Comparison of ENCODE assay signal across 8 mouse cellular contexts in genomic region chr7:79715187-79715981, GRCm38 (mm10). TPM values are rescaled to one million over a fixed set of nuclear protein-coding genes. Genes with fewer than 3 reads are reported as not detected.
DNase-seq lines count a peak whose midpoint lies in the region; ATAC-seq lines count a peak whose summit lies in the region.

Kif7 (minus strand) TSS chr7:79715720.

- peak within 1 kb of the TSS; percentile 70 for H3K9ac ChIP-seq in forebrain, embryonic 14.5 days (ENCODE audit: low read length)

- H3K4me1 ChIP-seq in forebrain, embryonic 14.5 days (ENCODE audit: control insufficient read depth, insufficient read depth, low read length), result peaks cover 6% of the 10 kb centered on the region; the same call in 1 of the 2 replicates

- WGBS in forebrain, embryonic 14.5 days, result under 1% methylated on average over 46 of the region's 55 CpGs

- peak; percentile 94 for ATAC-seq in forebrain, embryonic 14.5 days
- peak; percentile 32 to 59; a peak in 1 of 4 replicates for ATAC-seq in hematopoietic stem cell, adult 5-6 weeks (replicated peaks in 1 of 2; ENCODE audit: insufficient read depth in 1 of 2, low FRiP score in 2 of 2, low TSS enrichment in 1 of 2, low read depth in 1 of 2, poor library complexity in 2 of 2, severe bottlenecking in 2 of 2)

- peak within 1 kb of the TSS; percentile 85 for H3K4me2 ChIP-seq in forebrain, embryonic 14.5 days (ENCODE audit: low read length)

- H3K36me3 ChIP-seq in forebrain, embryonic 14.5 days (ENCODE audit: control insufficient read depth, insufficient read depth, low read length), result no peaks in the 10 kb centered on the region

- H3K27me3 ChIP-seq in forebrain, embryonic 14.5 days (replicated peaks; ENCODE audit: control insufficient read depth, insufficient read depth, low read length), result peaks cover 5% of the 10 kb centered on the region; the same call in 1 of the 2 replicates

- DNase-seq in cerebellum, postnatal 25 days, result peak; percentile 29 to 62
- no peak for DNase-seq in cerebellum, adult 9-10 months
- DNase-seq in adrenal gland, postnatal 14 days, result peak; percentile 94
- peak; percentile 86 for DNase-seq in forebrain, embryonic 14.5 days (ENCODE audit: low spot score)
- DNase-seq in left cerebral cortex, postnatal 4 days, result peak; percentile 88
- DNase-seq in mesoderm, embryonic 11.5 days (ENCODE audit: low read depth, low spot score), result peak; percentile 93
- DNase-seq in spleen, postnatal 36 days (ENCODE audit: low spot score in 2 of 2), result peak; percentile 41 to 51

- peak within 1 kb of the TSS; percentile 59 for H3K4me3 ChIP-seq in forebrain, embryonic 14.5 days (ENCODE audit: low read depth, low read length)

- intact Hi-C loops in left cerebral cortex, postnatal 4 days (cut with DNase I), result no loop called here

- H3K27ac ChIP-seq in forebrain, embryonic 14.5 days (ENCODE audit: low read depth, low read length), result no peak within 1 kb of the TSS

- H3K9me3 ChIP-seq in forebrain, embryonic 14.5 days (replicated peaks; ENCODE audit: control insufficient read depth, low read length), result no peaks in the 10 kb centered on the region

RNA-seq across cellular contexts. Expression of gene Kif7, which starts in this region (rescaled TPM):
- 4.2 and 5.0 TPM in 2 replicates for total RNA-seq in adrenal gland, postnatal 14 days (2021)
- polyA plus RNA-seq in forebrain, embryonic 14.5 days (2014; fragmentation: Nextera tagmentation; extraction: Ambion mirVana), result 1.9 and 2.5 TPM in 2 replicates
- 1.8 and 2.8 TPM in 2 replicates for total RNA-seq in hematopoietic stem cell, adult 5-6 weeks (2017)
- total RNA-seq in left cerebral cortex, postnatal 4 days (2021), result 1 to 10 TPM; 4.1 to 4.7 TPM
